Mouse (Mus musculus) adrenal gland (tissue): Measurements from ENCODE around the gene Sprr2a1.
"Not testable (repeated sequence)": the region's sequence is repeated elsewhere in the genome, so short reads cannot be mapped to it uniquely, and the experiment has no call there.

ENCODE experiments used
- intact Hi-C: fragments of 180-260 bp; cut with DNase I; formaldehyde crosslinking; loops from one replicate; pipeline ENCODE4 v1.15.1; 2025
- long read RNA-seq, 2 experiments: library from polyadenylated mRNA; unstranded; transcript quantifications; one replicate each; pipeline ENCODE4 v2.0.0; 2020; ENCODE audit warnings: borderline replicate concordance in 1 of 2; ENCODE audit not compliant: insufficient replicate concordance in 1 of 2

Sprr2a1 gene
- long read RNA-seq, experiment 1: 0 reads
- long read RNA-seq, experiment 2: 0 reads

DNA sequence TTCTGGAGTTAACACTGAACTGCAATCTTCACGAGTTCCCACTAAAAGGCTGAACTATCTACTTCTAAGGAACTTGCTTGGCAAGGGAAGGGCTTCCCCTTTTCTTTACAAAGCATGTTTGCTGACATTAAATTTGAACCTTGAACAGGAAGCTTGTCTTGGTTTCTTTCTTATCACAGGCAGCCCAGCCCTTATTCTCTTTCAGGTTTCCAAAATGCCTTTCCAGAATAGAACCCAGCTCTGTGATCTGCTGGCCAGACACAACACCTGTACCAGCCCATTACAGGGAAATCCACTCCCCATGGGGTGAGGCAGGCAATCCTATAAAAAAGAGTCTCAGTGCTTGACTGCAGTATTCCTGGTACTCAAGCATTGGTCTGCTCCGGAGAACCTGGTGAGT is at the start of gene Sprr2a1, which contains the start of gene Sprr2a2:
Sprr2a1 (plus strand) TSS at position 231 of the 400 bp plus-strand sequence.
Sprr2a2 (plus strand) TSS at position 352 of the 400 bp plus-strand sequence.
- intact Hi-C loops: not testable (repeated sequence)

DNA sequence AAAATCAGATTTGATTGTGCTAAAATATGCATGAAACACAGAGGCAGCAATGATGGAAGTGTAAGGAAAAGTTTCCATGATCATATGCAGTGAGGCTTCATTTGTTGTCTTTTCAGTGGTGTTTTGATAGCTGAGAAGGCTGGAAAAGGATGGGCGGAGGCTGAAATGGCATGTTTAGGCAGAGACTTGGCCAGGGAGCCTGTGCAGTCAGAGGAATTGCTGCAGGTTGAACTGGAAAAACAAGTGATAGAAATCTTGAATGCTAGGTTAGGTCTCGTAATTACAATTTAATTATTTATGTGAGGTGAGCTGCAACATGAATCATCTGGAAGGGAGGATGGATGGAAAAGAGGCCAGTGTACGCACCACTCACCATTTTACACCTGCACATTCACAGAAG is 45.8 kb upstream of the Sprr2a1 start:
- intact Hi-C loops: no loop called here

DNA sequence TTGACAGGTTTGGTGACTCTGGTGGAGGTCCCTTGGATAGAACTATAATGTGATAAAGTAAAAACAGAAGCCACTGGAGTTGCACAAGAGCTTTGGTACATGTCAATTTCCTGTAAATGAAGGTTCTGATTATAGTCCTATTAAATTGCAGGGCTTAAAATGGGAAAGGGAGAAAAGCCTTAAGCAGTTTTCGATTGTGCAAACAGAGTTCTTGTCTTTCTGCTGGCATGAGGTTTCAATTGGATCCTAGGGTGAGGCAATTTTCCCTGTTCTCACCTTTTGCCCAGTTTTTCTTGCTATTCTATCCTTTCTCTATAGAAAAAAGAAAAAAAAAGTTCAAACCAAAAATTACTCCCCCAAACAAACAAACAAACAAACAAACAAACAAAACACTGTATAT is 38.7 kb upstream of the Sprr2a1 start:
- intact Hi-C loops: no loop called here

DNA sequence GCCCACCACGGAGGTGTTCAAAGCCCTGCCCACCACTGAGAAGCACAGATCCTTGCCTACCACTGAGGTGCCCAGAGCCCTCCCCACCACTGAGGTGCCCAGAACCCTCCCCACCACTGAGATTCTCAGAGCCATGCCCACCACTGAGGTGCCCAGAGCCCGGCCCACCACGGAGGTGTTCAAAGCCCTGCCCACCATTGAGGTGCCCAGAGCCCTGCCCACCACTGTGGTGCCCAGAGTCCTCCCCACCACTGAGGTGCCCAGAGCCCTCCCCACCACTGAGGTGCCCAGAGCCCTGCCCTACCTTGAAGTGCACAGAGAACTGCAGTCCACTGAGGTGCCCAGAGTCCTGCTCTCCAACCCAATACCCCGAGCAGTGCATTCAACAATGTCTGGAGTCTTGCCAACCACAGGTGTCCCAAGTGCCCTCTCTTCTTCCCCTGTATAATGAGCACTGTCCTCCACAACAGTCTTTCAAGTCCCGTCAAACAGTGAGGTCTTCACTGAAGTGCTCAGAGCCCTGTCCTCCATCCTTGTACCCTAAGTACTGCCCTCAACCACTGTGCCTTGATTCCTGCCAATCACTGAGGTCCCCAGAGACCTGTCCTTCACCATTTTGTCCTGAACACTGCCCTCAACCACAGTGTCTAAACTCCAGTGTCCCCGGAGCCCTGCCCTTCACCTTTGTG is 19.9 kb upstream of the Sprr2a1 start:
- intact Hi-C loops: no loop called here

DNA sequence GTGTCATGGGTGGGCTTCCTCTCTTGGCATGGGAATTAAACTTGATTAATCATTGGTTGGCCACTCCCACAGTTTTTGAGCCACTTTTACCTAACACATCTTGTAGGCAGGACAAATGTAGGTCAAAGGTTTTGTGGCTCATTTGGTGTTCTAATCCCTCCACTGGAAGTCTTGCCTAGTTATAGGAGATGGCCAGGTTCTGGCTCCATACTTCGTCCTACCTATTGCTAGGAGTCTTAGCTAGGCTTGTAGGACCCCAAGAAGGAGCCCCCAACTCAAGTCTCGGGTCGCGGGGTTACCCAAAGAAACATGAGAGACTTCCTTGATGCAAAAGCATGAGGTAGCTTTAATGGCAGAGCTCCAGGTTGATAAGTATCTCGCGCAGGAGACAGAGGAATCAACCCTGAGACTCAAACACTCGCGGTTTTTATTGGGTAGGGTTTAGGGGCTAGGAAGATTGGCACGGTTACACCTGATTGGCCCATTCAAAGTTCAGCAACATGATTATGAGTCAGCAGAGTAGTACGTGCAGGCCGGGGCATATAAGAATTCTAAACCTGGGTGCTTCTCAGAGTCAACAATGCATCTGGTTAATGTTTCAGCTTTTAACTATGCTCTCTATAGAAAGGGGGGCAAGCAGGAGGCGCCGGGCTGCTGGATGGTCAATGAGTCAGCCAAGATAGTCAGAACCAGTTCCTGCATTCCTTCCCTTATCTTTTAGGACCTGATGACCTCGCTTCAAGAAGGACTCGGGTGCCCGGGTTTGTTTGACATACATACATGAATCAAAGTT is 4.3 kb upstream of the Sprr2a1 start:
- intact Hi-C loops: not testable (repeated sequence)

DNA sequence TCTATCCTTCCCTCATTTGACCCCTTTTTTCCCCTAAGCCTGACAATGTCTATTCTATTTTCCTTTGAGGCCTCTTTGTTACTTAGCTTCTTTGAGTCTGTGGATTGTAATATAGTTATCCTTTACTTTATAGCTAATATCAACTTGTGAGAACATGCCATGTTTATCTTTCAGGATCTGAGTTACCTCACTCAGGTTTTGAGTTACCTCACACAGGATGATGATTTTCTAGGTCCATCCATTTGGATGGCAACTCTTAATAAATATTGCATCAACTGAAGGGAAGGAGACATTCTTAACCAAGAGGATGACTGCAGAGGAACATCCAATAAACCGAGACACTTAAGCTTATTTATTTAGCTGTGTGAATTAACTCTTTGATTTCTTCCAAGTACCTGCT is 3.5 kb upstream of the Sprr2a1 start:
- intact Hi-C loops: not testable (repeated sequence)

DNA sequence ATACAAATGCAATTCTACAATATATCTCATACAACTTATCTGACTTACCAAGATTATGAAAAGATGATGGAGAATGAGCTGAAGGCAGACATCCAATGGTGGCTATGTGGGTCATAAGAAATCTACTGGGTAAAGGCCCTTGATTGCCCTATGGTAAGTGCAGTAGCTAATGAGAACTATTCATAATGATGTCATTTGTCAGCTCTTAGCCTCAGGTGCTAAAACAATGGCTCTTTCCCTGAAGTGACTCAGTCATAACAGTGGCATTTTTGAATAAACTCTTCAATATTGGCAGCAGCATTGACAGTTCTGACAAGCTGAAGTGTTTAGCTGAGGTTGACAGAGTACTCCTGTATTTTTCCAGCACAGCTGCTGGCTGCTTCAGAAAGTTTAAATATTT is 1.9 kb upstream of the Sprr2a1 start:
- intact Hi-C loops: not testable (repeated sequence)

DNA sequence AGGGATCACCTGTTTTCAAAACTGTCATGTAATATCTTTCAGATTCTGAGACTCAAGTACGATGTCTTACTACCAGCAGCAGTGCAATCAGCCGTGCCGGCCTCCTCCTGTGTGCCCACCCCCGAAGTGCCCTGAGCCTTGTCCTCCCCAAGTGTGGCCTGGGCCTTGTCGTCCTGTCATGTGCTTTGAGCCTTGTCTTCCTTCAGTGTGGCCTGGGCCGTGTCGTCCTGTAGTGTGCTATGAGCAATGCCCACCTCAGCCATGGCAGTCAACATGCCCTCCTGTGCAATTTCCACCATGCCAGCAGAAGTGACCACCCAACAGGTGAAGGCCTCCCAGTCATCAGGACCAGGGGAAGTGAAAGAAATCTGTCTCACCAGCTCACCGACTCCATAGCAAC is 3.4 kb downstream of the Sprr2a1 start:
- intact Hi-C loops: not testable (repeated sequence)

DNA sequence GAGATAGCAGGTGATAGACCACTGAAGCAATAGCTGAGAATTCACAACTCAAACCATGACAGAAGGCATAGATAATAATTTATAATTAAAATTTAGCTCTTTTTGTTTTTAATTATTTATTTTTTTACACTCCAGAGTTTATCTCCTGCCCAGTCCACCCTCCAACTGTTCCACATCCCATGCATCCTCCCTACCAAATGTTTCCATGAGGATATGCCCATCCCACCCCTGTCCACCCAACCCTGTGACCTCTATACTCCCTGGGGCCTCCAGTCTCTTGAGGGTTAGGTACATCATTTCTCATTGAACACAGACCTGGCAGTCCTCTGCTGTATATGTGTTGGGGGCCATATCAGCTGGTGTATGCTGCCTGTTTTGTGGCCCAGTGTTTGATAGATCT is 8.1 kb downstream of the Sprr2a1 start:
- intact Hi-C loops: not testable (repeated sequence)

DNA sequence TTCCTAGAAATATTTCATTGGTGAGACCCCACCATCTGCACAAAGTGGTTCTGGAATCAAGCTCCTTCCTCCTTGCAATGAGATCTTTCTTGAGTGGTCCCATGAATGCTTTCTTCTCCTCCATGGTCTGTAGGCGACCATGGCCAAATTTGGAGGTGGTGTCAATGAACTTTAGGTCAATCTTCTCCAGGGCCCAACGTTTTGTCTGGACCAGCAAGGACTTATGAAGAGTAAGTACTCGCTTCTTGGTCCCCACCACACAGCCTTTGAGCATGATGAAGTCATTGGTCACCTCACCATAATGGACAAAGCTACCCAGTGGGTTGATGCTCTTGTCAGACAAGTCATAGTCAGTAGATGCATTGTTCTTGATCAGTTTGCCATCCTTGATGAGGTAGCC is 11.8 kb downstream of the Sprr2a1 start:
- intact Hi-C loops: not testable (repeated sequence)

DNA sequence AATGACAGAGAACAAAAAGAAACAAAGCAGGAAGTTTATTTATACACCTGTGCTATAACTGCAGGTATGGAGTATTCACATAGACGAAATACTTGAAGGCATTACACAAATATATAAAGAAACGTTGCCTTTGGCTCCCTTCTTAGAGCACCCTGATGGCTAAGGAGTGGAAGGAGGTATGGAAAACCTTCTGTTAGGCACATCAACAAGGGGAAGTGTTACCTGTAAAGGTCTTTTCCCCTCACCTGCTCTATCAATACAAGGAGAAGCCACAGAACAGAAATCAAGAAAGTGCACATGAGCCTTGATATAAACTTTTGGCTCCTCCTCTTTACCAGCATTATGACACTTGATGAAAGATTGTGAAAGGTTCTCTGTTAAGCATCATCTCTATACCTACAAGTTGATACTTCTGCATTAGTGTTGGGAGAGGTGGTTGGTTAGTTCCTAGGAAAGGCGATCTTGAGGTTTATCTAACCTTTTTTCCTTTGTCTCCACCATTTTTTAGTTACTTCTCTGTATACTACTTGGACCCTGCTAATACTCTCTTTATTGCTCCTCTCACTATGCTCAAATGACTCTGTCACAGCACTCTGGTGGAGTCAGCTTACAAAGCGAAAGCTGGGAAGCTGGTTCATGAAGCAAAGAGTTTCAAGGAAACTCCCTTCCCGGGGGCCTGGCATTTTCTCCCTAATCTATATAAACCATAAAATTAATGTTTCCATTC is 21.0 kb downstream of the Sprr2a1 start:
- intact Hi-C loops: not testable (repeated sequence)

DNA sequence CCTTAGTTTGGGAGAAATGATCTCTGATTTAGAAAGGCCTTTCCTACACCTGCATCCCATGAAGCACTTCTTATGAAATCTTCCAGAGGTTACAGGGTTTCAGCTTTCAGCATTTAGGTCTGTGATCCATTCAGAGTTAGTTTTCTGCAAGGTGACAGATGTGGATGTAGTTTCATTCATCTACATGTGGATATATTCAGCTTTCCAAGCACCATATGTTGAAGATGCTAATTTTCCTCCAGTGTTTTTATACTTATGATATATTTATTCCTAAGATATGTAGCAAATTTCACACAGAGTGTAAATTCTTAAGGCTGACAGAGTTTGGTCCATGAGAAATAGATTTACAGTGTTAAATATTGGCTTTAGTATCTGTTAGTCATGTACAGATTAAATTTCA is 23.1 kb downstream of the Sprr2a1 start:
- intact Hi-C loops: not testable (repeated sequence)

DNA sequence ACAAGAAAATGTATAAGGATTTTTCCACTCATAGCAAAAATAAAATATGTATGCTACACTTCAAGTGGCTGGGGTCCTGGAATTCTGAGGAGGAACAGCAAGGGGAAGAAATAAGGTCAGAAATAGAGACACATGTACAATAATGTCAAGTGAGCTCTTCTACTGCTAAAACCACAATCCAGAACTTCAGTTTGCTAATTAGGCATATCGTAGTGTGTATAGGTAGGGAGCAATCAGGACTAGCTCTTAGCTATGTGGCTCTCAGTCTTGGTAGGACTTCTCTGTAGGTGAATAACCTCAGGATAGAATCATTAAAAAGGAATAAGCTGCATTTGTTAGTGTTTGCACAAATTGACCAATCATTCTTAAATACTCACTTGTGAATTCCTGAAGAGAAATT is 23.6 kb downstream of the Sprr2a1 start:
- intact Hi-C loops: not testable (repeated sequence)

DNA sequence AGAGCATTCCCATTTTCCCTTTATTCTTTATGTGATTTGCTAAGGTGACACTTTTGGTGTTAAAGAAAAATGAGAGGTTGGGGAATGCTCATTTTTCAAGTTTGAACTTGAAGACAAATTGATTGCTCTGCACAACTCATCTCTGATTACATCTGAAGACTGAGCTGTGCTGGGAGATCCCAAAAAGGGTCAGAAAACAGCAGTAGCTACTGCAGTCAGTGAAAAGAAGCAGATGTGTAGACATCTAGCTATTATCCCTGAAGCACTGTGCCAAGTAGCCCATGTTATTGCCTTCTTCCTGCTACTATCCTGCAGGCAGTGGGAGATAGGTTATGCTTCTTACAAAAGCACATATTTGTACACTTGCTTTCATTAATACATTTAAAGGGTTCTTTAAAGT is 29.2 kb downstream of the Sprr2a1 start:
- intact Hi-C loops: not testable (repeated sequence)

DNA sequence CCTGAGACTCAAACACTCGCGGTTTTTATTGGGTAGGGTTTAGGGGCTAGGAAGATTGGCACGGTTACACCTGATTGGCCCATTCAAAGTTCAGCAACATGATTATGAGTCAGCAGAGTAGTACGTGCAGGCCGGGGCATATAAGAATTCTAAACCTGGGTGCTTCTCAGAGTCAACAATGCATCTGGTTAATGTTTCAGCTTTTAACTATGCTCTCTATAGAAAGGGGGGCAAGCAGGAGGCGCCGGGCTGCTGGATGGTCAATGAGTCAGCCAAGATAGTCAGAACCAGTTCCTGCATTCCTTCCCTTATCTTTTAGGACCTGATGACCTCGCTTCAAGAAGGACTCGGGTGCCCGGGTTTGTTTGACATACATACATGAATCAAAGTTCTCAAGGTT is 30.6 kb downstream of the Sprr2a1 start:
- intact Hi-C loops: not testable (repeated sequence)

DNA sequence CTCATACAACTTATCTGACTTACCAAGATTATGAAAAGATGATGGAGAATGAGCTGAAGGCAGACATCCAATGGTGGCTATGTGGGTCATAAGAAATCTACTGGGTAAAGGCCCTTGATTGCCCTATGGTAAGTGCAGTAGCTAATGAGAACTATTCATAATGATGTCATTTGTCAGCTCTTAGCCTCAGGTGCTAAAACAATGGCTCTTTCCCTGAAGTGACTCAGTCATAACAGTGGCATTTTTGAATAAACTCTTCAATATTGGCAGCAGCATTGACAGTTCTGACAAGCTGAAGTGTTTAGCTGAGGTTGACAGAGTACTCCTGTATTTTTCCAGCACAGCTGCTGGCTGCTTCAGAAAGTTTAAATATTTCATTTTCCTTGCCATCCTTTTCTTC is 32.9 kb downstream of the Sprr2a1 start:
- intact Hi-C loops: not testable (repeated sequence)

DNA sequence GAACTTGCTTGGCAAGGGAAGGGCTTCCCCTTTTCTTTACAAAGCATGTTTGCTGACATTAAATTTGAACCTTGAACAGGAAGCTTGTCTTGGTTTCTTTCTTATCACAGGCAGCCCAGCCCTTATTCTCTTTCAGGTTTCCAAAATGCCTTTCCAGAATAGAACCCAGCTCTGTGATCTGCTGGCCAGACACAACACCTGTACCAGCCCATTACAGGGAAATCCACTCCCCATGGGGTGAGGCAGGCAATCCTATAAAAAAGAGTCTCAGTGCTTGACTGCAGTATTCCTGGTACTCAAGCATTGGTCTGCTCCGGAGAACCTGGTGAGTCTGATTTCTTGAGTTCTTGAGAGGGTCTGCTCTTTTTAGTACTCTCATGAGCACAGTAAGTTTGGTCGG is 34.9 kb downstream of the Sprr2a1 start:
- intact Hi-C loops: not testable (repeated sequence)

DNA sequence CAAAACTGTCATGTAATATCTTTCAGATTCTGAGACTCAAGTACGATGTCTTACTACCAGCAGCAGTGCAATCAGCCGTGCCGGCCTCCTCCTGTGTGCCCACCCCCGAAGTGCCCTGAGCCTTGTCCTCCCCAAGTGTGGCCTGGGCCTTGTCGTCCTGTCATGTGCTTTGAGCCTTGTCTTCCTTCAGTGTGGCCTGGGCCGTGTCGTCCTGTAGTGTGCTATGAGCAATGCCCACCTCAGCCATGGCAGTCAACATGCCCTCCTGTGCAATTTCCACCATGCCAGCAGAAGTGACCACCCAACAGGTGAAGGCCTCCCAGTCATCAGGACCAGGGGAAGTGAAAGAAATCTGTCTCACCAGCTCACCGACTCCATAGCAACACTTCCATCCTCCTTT is 38.3 kb downstream of the Sprr2a1 start:
- intact Hi-C loops: not testable (repeated sequence)

DNA sequence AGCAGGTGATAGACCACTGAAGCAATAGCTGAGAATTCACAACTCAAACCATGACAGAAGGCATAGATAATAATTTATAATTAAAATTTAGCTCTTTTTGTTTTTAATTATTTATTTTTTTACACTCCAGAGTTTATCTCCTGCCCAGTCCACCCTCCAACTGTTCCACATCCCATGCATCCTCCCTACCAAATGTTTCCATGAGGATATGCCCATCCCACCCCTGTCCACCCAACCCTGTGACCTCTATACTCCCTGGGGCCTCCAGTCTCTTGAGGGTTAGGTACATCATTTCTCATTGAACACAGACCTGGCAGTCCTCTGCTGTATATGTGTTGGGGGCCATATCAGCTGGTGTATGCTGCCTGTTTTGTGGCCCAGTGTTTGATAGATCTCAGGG is 42.9 kb downstream of the Sprr2a1 start:
- intact Hi-C loops: not testable (repeated sequence)

DNA sequence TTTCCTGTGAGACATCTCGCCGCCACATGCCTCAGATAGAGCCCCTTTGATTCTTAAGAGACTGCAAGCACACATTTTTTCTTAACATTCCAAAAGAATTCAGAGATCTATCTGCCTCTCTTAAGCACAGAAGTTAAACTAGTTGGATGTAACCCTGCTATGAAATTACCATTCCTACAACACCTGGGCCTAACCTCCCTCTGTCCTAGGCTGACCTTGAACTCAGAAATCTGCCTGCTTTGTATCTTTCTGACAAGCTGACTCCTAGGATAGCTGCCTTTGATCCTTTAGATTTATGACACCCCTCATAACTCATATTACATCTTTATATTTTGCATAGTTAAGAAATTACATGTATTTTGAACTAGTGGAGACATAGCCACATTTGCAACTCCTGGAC is 47.9 kb downstream of the Sprr2a1 start:
- intact Hi-C loops: not testable (repeated sequence)
